Mouse (Mus musculus) limb, embryonic 15.5 days (tissue): Measurements from ENCODE around the gene Sertad1. TPM values are rescaled to one million over a fixed set of nuclear protein-coding genes. Genes with fewer than 3 reads are reported as not detected.

Source experiments
- ATAC-seq: fragments of 200-750 bp; cut with Nextera tagmentation; 2 replicates; pipeline ENCODE4 v1.8.0; 2017; ENCODE audit warnings: low read depth, moderate TSS enrichment; ENCODE audit not compliant: insufficient number of reproducible peaks, low FRiP score, low TSS enrichment
- H3K27ac ChIP-seq: fragments of 300-500 bp; sonication (generic); 2 replicates; pipeline ENCODE4 v1.5.1; 2015; ENCODE audit warnings: moderate library complexity, mild to moderate bottlenecking, inconsistent platforms
- H3K27me3 ChIP-seq: fragments of 300-500 bp; sonication (generic); 2 replicates; pipeline ENCODE4 v1.6.1; 2015; ENCODE audit warnings: inconsistent platforms
- H3K36me3 ChIP-seq: fragments of 300-500 bp; sonication (generic); 2 replicates; pipeline ENCODE4 v1.6.1; 2015; ENCODE audit warnings: inconsistent platforms
- H3K4me1 ChIP-seq: fragments of 300-500 bp; sonication (generic); 2 replicates; pipeline ENCODE4 v1.6.1; 2015; ENCODE audit warnings: inconsistent platforms
- H3K4me2 ChIP-seq: fragments of 300-500 bp; sonication (generic); 2 replicates; pipeline ENCODE4 v1.6.1; 2015; ENCODE audit warnings: mild to moderate bottlenecking, inconsistent platforms
- H3K4me3 ChIP-seq: fragments of 300-500 bp; sonication (generic); 2 replicates; pipeline ENCODE4 v1.5.1; 2015; ENCODE audit warnings: mild to moderate bottlenecking, inconsistent platforms
- H3K9ac ChIP-seq: fragments of 300-500 bp; sonication (generic); 2 replicates; pipeline ENCODE4 v1.6.1; 2015; ENCODE audit warnings: inconsistent platforms
- H3K9me3 ChIP-seq: fragments of 300-500 bp; sonication (generic); 2 replicates; pipeline ENCODE4 v1.6.1; 2016; ENCODE audit warnings: inconsistent platforms
- WGBS: fragments of 180-500 bp; shearing (Covaris S2); methylation state at CpG from one replicate; pipeline ENCODE4 v1.1.7; 2015; 5-methylcytosine and 5-hydroxymethylcytosine counted together
- polyA plus RNA-seq: library from polyadenylated mRNA; unstranded; fragments of >200 nt; fragmentation: Nextera tagmentation; extraction: Ambion mirVana; gene quantifications from 2 replicates; pipeline ENCODE4 v1.2.1, GENCODE M21; 2015

The Sertad1 gene
- polyA plus RNA-seq, 1 experiment from 2014 or later = 44.6 TPM

DNA sequence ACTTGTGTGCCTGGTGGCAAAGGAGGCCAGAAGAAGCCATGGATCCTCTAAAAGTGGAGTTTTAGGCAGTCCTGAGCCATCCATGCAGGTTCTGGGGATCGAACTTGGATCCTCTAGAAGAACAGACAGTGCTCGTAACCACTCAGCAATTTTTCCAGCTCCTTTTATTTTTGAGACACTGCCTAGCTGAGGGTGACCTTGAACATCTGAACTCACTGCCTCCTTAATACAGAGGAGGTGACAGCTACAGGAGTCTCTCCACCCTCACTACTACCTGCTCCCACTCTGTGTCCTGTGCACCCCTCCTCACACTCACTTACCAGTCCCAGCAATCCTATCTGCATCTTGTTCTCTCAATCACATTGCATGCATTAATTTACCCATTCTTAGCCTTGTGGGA lies 11.1 kb upstream of the Sertad1 start:
- H3K4me2 ChIP-seq = peak overlapping the region; percentile 59; the same call in 1 of the 2 replicates
- H3K9me3 ChIP-seq = no peaks in the 10 kb centered on the region
- no peak overlapping the region for H3K9ac ChIP-seq
- H3K27ac ChIP-seq = no peak overlapping the region
- H3K27me3 ChIP-seq = no peaks in the 10 kb centered on the region
- peaks cover 13% of the 10 kb centered on the region for H3K4me1 ChIP-seq
- ATAC-seq = no peak
- H3K36me3 ChIP-seq = peaks cover 26% of the 10 kb centered on the region
- WGBS = 90% methylated on average over 2 of the region's 2 CpGs
- 0 out of 2 replicates have a peak overlapping the region, but pooled peaks have one; percentile 65 for H3K4me3 ChIP-seq

DNA sequence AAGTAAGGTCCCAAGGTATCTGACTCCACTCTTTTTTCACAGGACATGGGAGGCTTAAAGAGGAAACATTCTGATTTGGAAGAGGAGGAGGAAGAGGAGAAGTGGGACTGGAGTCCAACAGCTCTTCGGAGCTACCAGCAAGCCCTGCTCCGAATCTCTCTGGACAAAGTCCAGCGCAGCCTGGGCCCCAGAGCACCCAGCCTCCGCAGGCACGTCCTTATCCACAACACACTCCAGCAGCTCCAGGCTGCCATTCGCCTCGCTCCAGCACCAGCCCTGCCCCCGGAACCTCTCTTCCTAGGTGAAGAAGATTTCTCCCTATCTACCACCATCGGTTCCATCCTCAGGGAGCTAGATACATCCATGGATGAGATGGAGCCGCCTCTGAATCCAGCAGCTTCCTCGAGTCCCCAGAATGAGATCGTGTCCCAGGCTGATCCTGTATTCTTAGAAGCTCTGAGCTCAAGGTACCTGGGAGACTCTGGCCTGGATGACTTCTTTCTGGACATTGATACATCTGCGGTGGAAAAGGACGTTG lies 10.5 kb upstream of the Sertad1 start:
- H3K27me3 ChIP-seq = no peaks in the 10 kb centered on the region
- H3K4me2 ChIP-seq = no peak overlapping the region
- H3K4me3 ChIP-seq = no peak overlapping the region
- no peak overlapping the region for H3K27ac ChIP-seq
- H3K9ac ChIP-seq = no peak overlapping the region
- peaks cover 26% of the 10 kb centered on the region for H3K36me3 ChIP-seq
- H3K9me3 ChIP-seq = no peaks in the 10 kb centered on the region
- no peak for ATAC-seq
- H3K4me1 ChIP-seq = peaks cover 18% of the 10 kb centered on the region
- WGBS = 92% methylated on average over 14 of the region's 14 CpGs

DNA sequence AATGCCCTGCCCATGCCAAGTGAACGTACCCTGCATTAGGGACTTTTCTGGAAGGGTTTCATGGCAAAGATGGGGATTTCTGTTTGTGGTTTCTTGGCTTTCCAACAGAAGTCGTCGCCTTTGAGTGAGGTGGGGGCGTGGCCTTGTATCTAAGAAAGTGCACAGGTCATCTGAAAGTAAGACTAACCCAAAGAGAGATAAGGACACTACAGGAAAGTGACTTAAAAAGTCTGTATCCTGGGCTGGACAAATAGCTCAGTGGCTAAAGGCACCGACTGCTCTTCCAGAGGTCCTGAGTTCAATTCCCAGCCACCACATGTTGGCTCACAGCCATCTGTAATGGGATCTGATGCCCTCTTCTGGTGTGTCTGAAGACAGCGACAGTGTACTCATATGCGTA lies 8.1 kb upstream of the Sertad1 start:
- Histone ChIP-seq H3K27me3 (no peaks in the 10 kb centered on the region), H3K9me3 (no peaks in the 10 kb centered on the region), H3K9ac (no peak overlapping the region), H3K4me1 (peaks cover 29% of the 10 kb centered on the region), H3K4me2 (no peak overlapping the region), H3K27ac (no peak overlapping the region), H3K36me3 (peaks cover 26% of the 10 kb centered on the region), H3K4me3 (no peak overlapping the region)
- no peak for ATAC-seq
- 81% methylated on average over 7 of the region's 7 CpGs for WGBS

DNA sequence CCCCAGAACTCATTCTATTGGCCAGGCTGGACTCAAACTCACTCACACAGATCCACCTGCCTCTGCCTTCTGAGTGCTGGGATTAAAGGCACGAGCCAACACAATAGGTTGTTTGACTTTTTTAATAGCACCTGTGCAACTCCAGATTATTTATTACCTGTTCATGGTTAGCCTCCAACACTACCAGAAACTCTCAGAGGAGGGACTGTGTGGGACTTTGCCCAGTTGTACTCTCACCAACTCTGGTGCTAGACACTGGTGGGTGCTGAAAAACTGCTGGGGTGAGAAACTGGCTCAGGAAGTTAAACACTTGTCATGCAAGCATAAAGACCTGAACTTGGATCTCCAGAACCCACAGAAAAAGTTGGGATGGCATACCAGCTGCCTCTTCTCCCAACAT lies 7.0 kb upstream of the Sertad1 start:
- H3K9me3 ChIP-seq = no peaks in the 10 kb centered on the region
- H3K9ac ChIP-seq = no peak overlapping the region
- H3K36me3 ChIP-seq = peaks cover 26% of the 10 kb centered on the region
- ATAC-seq = no peak
- no peak overlapping the region for H3K4me3 ChIP-seq
- H3K4me2 ChIP-seq = no peak overlapping the region
- no peaks in the 10 kb centered on the region for H3K27me3 ChIP-seq
- peak overlapping the region; percentile 13; the same call in 1 of the 2 replicates for H3K27ac ChIP-seq
- peaks cover 29% of the 10 kb centered on the region for H3K4me1 ChIP-seq
- 60% methylated on average over 1 of the region's 1 CpGs for WGBS

DNA sequence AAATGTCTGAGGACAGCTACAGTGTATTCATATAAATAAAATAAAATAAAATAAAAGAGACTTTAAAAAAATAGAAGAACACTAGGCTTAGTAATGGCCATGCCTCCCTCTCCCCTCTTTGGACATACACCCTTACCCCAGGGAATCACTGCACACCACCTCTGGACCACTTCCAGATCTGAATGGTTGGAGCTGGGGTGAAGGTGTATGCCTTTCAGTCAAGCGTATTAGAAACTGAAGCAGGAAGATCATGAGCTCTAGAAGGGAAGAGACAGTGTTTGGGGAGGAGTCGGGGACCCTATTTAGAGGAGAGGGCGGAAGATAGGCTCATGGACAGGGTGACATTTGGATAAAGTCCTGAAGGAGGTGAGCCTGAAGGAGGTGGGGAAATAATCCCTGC lies 6.2 kb upstream of the Sertad1 start:
- Histone ChIP-seq H3K36me3 (peaks cover 26% of the 10 kb centered on the region), H3K4me2 (peak overlapping the region; percentile 50), H3K9ac (no peak overlapping the region), H3K4me3 (0 out of 2 replicates have a peak overlapping the region, but pooled peaks have one; percentile 36), H3K4me1 (peaks cover 25% of the 10 kb centered on the region), H3K27ac (peak overlapping the region; percentile 90), H3K9me3 (no peaks in the 10 kb centered on the region), H3K27me3 (no peaks in the 10 kb centered on the region)
- ATAC-seq = no peak
- WGBS = 70% methylated on average over 3 of the region's 3 CpGs

DNA sequence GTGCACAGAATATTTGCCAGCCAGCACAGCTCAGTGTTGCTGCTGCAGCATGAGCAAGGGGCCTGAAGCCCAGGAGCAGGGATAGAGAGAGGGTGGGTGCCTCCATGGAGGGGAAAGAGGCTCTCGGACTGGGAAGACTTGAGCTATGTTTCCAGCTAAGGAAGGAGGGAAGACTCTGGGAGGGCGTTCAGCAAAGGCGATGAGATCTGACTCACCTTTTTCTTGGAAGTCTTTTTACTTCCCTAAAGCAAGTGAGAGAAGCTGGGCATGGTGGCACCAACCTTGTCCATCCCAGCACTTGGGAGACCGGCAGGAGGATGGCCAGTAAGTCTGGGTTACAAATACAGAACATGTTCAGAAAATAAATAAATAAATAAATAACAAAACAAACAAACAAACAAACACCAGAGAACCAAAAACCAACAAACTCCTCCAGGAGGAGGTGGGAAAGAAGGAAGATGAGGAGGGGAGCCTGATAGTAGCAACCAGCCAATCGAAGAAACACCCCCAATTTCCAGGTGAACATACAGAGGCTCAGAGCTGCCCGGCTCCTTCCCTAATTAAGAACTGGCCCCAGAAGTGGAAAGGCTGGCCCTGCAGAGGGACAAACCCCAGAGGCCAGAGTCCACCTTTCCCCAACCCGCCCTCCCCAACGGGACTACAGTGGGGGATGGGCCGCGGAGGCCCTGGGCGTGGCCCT lies 5.6 kb upstream of the Sertad1 start:
- Histone ChIP-seq H3K4me2 (peak overlapping the region; percentile 50), H3K4me3 (peak overlapping the region; percentile 36), H3K9ac (0 out of 2 replicates have a peak overlapping the region, but pooled peaks have one; percentile 4), H3K9me3 (no peaks in the 10 kb centered on the region), H3K27ac (peak overlapping the region; percentile 90), H3K27me3 (no peaks in the 10 kb centered on the region), H3K4me1 (peaks cover 21% of the 10 kb centered on the region), H3K36me3 (peaks cover 21% of the 10 kb centered on the region)
- 11% methylated on average over 11 of the region's 11 CpGs for WGBS
- ATAC-seq = no peak

DNA sequence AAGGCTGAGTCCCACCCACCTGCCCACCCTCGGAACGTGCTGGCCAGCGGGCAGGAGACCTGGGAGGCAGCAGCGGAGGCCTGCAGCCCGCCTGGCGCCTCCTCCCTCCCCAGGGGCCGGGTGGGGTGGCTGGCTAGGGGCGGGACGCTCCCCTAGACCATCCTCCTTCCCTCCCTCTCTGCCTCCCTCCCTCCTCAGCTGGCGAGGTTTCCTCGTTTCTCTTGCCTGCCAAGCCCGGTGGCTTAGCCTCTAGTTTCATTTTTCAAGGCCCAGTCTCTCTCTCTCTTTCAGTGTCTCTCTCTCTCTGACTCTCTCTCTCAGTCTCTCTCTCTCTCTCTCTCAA lies 5.1 kb upstream of the Sertad1 start:
- 0% methylated on average over 10 of the region's 12 CpGs for WGBS
- peaks cover 16% of the 10 kb centered on the region for H3K36me3 ChIP-seq
- peaks cover 21% of the 10 kb centered on the region for H3K4me1 ChIP-seq
- peak overlapping the region; percentile 4; the same call in 1 of the 2 replicates for H3K9ac ChIP-seq
- no peaks in the 10 kb centered on the region for H3K27me3 ChIP-seq
- peak overlapping the region; percentile 90 for H3K27ac ChIP-seq
- ATAC-seq = peak; percentile 92
- H3K9me3 ChIP-seq = no peaks in the 10 kb centered on the region
- H3K4me2 ChIP-seq = peak overlapping the region; percentile 50
- H3K4me3 ChIP-seq = peak overlapping the region; percentile 36

DNA sequence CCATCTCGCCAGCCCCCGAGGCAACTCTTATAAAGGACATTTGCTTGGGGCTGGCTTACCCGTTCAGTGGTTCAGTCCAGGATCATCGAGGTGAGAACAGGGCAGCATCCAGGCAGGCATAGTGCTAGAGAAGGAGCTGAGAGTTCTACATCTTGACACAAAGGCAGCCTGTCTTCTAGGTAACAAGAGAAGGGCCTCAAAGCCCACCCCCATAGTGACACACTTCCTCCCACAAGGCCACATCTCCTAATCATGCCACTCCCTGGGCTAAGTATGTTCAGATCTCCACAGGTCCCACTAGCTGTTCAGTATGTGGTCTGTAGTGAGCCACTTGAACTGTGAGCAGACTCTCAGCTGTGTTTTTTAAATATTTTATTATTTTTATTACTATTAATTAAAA lies 2.9 kb upstream of the Sertad1 start:
- no peak overlapping the region for H3K4me3 ChIP-seq
- H3K4me2 ChIP-seq = no peak overlapping the region
- no peaks in the 10 kb centered on the region for H3K27me3 ChIP-seq
- H3K27ac ChIP-seq = no peak overlapping the region
- H3K36me3 ChIP-seq = no peaks in the 10 kb centered on the region
- ATAC-seq = no peak
- 86% methylated on average over 4 of the region's 4 CpGs for WGBS
- no peaks in the 10 kb centered on the region for H3K9me3 ChIP-seq
- H3K9ac ChIP-seq = no peak overlapping the region
- peaks cover 32% of the 10 kb centered on the region for H3K4me1 ChIP-seq

DNA sequence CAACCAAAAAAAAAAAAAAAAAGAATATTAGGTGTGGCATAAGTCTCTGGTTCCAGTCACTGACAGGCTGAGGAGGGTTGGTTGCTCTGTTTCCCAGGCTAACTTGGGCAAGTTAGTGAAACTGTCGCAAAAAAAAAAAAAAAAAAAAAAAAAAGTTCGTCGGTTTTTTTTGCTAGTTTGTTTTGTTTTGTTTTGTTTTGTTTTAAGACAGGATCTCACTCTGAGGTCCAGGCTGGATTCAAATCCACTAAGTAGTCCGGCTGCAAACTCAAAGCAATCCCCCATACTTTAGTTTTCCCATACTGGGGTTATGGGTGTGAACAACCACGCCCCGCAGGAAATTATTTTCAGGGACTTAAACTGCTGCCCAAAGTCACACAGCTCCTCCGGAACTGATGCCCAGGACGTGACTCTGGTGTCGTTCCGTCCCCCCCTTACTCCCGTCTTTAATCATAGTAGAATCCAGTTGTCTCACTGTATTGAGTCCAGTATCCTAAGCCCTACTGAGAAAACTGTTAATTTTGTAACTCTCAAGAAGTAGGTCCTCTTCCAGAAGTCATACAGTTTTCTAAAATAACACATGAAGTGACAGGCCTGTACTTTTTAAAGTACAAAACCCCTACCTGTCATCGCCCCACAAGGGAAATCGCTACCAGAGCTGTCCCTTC lies 474 bp upstream of the Sertad1 start:
- Histone ChIP-seq H3K4me3 (peak overlapping the region; percentile 74), H3K9me3 (no peaks in the 10 kb centered on the region), H3K4me1 (peaks cover 48% of the 10 kb centered on the region), H3K4me2 (peak overlapping the region; percentile 72), H3K27me3 (no peaks in the 10 kb centered on the region), H3K9ac (peak overlapping the region; percentile 37; the same call in 1 of the 2 replicates), H3K36me3 (peaks cover 6% of the 10 kb centered on the region), H3K27ac (peak overlapping the region; percentile 84)
- WGBS = 4% methylated on average over 13 of the region's 13 CpGs
- ATAC-seq = no peak

DNA sequence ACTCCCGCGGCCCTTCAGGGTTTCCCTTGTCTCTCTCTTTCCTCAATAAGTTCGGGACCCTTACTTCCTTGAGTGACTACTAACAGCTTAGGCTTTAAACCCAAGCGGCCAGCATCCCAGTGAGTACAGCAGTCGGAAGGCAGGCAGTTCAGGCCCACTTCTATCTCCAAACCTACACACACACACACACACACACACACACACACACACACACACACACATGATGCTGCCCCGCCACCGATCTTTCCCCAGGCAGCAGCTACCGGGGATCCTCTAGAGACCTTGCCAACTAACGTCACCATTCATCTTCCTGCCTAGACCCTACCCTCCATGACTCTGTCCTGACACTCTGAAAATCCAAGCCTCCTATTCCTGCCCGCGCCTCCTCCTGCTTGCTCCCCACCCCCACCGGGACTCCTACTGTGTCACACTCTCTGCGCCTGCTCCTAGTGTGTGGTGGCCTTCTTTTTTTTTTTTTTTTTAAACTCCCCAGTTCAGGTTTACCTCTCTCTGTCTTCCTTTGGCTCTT lies 1.1 kb downstream of the Sertad1 start:
- peak overlapping the region; percentile 74 for H3K4me3 ChIP-seq
- peak overlapping the region; percentile 72 for H3K4me2 ChIP-seq
- H3K4me1 ChIP-seq = peaks cover 40% of the 10 kb centered on the region
- H3K9ac ChIP-seq = peak overlapping the region; percentile 79
- no peaks in the 10 kb centered on the region for H3K9me3 ChIP-seq
- no peaks in the 10 kb centered on the region for H3K27me3 ChIP-seq
- 4% methylated on average over 12 of the region's 13 CpGs for WGBS
- H3K36me3 ChIP-seq = peaks cover 6% of the 10 kb centered on the region
- H3K27ac ChIP-seq = peak overlapping the region; percentile 99
- ATAC-seq = no peak

DNA sequence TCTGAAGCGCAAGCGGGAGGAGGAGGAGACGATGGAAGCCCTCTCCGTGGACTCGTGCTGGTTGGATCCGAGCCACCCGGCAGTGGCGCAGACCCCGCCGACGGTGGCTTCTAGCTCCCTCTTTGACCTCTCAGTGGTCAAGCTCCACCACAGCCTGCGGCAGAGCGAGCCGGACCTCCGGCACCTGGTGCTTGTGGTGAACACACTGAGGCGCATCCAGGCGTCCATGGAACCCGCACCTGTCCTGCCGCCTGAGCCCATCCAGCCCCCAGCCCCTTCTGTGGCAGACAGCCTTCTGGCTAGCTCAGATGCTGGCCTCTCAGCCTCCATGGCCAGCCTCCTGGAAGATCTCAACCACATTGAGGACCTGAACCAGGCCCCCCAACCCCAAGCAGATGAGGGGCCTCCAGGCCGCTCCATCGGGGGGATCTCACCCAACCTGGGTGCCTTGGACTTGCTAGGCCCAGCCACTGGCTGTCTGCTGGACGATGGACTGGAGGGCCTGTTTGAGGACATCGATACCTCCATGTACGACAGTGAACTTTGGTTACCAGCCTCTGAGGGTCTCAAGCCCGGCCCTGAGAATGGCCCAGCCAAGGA lies 2.7 kb downstream of the Sertad1 start:
- Histone ChIP-seq H3K27ac (peak overlapping the region; percentile 94), H3K9me3 (no peaks in the 10 kb centered on the region), H3K4me2 (no peak overlapping the region), H3K9ac (no peak overlapping the region), H3K36me3 (peaks cover 6% of the 10 kb centered on the region), H3K27me3 (no peaks in the 10 kb centered on the region), H3K4me3 (no peak overlapping the region), H3K4me1 (peaks cover 40% of the 10 kb centered on the region)
- 92% methylated on average over 25 of the region's 25 CpGs for WGBS
- ATAC-seq = no peak

DNA sequence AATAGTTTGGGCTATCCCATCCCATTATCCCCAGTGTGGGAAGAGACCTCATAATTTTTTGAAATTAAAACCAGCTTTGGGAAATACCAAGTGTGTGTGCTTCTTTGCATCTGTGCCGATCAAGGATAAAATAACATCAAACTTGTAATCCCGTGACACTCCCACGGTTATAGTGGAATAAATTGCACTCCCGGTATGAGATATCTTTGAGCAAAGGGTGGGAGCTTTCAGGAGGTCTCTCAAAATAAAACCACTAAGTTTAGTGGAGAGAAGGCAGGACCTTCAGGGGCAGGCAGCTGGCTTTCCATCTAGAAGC lies 3.5 kb downstream of the Sertad1 start:
- H3K4me2 ChIP-seq = peak overlapping the region; percentile 58
- H3K4me1 ChIP-seq = peaks cover 40% of the 10 kb centered on the region
- 25% methylated on average over 4 of the region's 4 CpGs for WGBS
- H3K36me3 ChIP-seq = peaks cover 6% of the 10 kb centered on the region
- H3K27ac ChIP-seq = peak overlapping the region; percentile 94
- 0 out of 2 replicates have a peak overlapping the region, but pooled peaks have one; percentile 14 for H3K9ac ChIP-seq
- no peaks in the 10 kb centered on the region for H3K9me3 ChIP-seq
- H3K4me3 ChIP-seq = peak overlapping the region; percentile 39
- no peaks in the 10 kb centered on the region for H3K27me3 ChIP-seq
- ATAC-seq = no peak
